Mouse (Mus musculus): ENCODE data around the gene Fcgr1. TPM values are rescaled to one million over a fixed set of nuclear protein-coding genes. Genes with fewer than 3 reads are reported as not detected.
"Not testable (repeated sequence)": the region's sequence is repeated elsewhere in the genome, so short reads cannot be mapped to it uniquely, and the experiment has no call there.

Fcgr1 gene
- polyA plus RNA-seq, 1 experiment = 0.05 TPM

GRCm38 (mm10) chr3:96245003-96245886 lies 48.5 kb downstream of the Fcgr1 start, which contains the start of gene Hist2h2aa1:
TSS of gene Hist2h2aa1 (plus strand) at chr3:96245497.
- peak within 1 kb of the TSS; percentile 69 for H3K4me2 ChIP-seq (ENCODE audit: low read depth)
- not testable (repeated sequence) for H3K79me2 ChIP-seq (ENCODE audit: control insufficient read depth, insufficient read depth); H3K27me3 ChIP-seq (ENCODE audit: control insufficient read depth, insufficient read depth, insufficient read length); H3K36me3 ChIP-seq (ENCODE audit: control insufficient read depth, insufficient read depth)
- peak within 1 kb of the TSS; percentile 87 for H3ac ChIP-seq (ENCODE audit: control insufficient read depth, insufficient read length)
- peak; percentile 87 for TF ChIP-seq POLR2AphosphoS2 (IDR thresholded peaks at IDR 0.05; ENCODE audit: insufficient read length, low read depth)
- TF ChIP-seq CEBPB (IDR thresholded peaks at IDR 0.05; ENCODE audit: insufficient read depth, poor library complexity, severe bottlenecking) = peak; percentile 63
- TF ChIP-seq POLR2A (IDR thresholded peaks at IDR 0.05; ENCODE audit: insufficient read length, low read depth) = peak; percentile 76
- H3K4me3 ChIP-seq = peak within 1 kb of the TSS; percentile 35

GRCm38 (mm10) chr3:96243921-96244572 lies 49.7 kb downstream of the Fcgr1 start:
- Histone ChIP-seq H3K36me3 (ENCODE audit: control insufficient read depth, insufficient read depth) (no peaks in the 10 kb centered on the region), H3ac (ENCODE audit: control insufficient read depth, insufficient read length) (no peak overlapping the region), H3K4me3 (peak overlapping the region; percentile 35), H3K27me3 (ENCODE audit: control insufficient read depth, insufficient read depth, insufficient read length) (no peaks in the 10 kb centered on the region), H3K79me2 (ENCODE audit: control insufficient read depth, insufficient read depth) (peaks cover 5% of the 10 kb centered on the region), H3K4me2 (ENCODE audit: low read depth) (peak overlapping the region; percentile 69)
- TF ChIP-seq POLR2A (IDR thresholded peaks at IDR 0.05; ENCODE audit: insufficient read length, low read depth) = no peak
- no peak for TF ChIP-seq E2F4 (IDR thresholded peaks at IDR 0.05; ENCODE audit: insufficient read depth)

- Histone ChIP-seq H3K27me3 (ENCODE audit: control insufficient read depth, insufficient read depth, insufficient read length) (no peaks in the 10 kb centered on the region), H3K36me3 (ENCODE audit: control insufficient read depth, insufficient read depth) (no peaks in the 10 kb centered on the region), H3ac (ENCODE audit: control insufficient read depth, insufficient read length) (no peak overlapping the region), H3K4me2 (ENCODE audit: low read depth) (peak overlapping the region; percentile 69), H3K4me3 (no peak overlapping the region), H3K79me2 (ENCODE audit: control insufficient read depth, insufficient read depth) (no peaks in the 10 kb centered on the region)
- no peak for TF ChIP-seq SRF (IDR thresholded peaks at IDR 0.05; ENCODE audit: control insufficient read depth, insufficient read length, low read depth)
- TF ChIP-seq POLR2A (IDR thresholded peaks at IDR 0.05; ENCODE audit: insufficient read length, low read depth) = no peak
- no peak for TF ChIP-seq MYOG (IDR thresholded peaks at IDR 0.05; ENCODE audit: control insufficient read depth in 1 of 3, insufficient read depth in 1 of 3, insufficient read length in 2 of 3, low read depth in 2 of 3)
- no peak for TF ChIP-seq MYOD1 (IDR thresholded peaks at IDR 0.05; ENCODE audit: control insufficient read depth in 1 of 3, insufficient read length in 2 of 3, low read depth in 2 of 3)
- TF ChIP-seq POLR2AphosphoS2 (IDR thresholded peaks at IDR 0.05; ENCODE audit: insufficient read length, low read depth) = no peak
- TF ChIP-seq CEBPB (IDR thresholded peaks at IDR 0.05; ENCODE audit: insufficient read depth, poor library complexity, severe bottlenecking) = no peak
- no peak for TF ChIP-seq TCF3 (IDR thresholded peaks at IDR 0.05; ENCODE audit: insufficient read length, low read depth)
- no peak for TF ChIP-seq REST (IDR thresholded peaks at IDR 0.05; ENCODE audit: insufficient read depth, insufficient read length)
- TF ChIP-seq USF1 (IDR thresholded peaks at IDR 0.05; ENCODE audit: low read depth) = no peak
- TF ChIP-seq TCF12 (IDR thresholded peaks at IDR 0.05; ENCODE audit: insufficient read depth, poor library complexity, severe bottlenecking) = no peak
- no peak for TF ChIP-seq E2F4 (IDR thresholded peaks at IDR 0.05; ENCODE audit: insufficient read depth)
- no peak for TF ChIP-seq MAX (IDR thresholded peaks at IDR 0.05; ENCODE audit: low read depth)
Observed at GRCm38 (mm10) chr3:96240799-96241197, 53.0 kb downstream of the Fcgr1 start.

GRCm38 (mm10) chr3:96239949-96240798 lies 53.6 kb downstream of the Fcgr1 start, which contains the start of gene Hist2h2aa2:
TSS of gene Hist2h2aa2 (minus strand) at chr3:96240276.
- not testable (repeated sequence) for H3ac ChIP-seq (ENCODE audit: control insufficient read depth, insufficient read length); H3K79me2 ChIP-seq (ENCODE audit: control insufficient read depth, insufficient read depth); H3K27me3 ChIP-seq (ENCODE audit: control insufficient read depth, insufficient read depth, insufficient read length); H3K36me3 ChIP-seq (ENCODE audit: control insufficient read depth, insufficient read depth)
- 0 out of 2 replicates have a peak, but pooled peaks have one; percentile 9 for TF ChIP-seq CEBPB (IDR thresholded peaks at IDR 0.05; ENCODE audit: insufficient read depth, poor library complexity, severe bottlenecking)
- TF ChIP-seq POLR2A (IDR thresholded peaks at IDR 0.05; ENCODE audit: insufficient read length, low read depth) = peak; percentile 62
- TF ChIP-seq POLR2AphosphoS2 (IDR thresholded peaks at IDR 0.05; ENCODE audit: insufficient read length, low read depth) = peak; percentile 67
- peak within 1 kb of the TSS; percentile 69 for H3K4me2 ChIP-seq (ENCODE audit: low read depth)
- H3K4me3 ChIP-seq = peak within 1 kb of the TSS; percentile 26
